Mouse (Mus musculus): ENCODE measurements around the gene Rtn4rl1.
A peak's percentile ranks its signal among the peaks of the same experiment; 100 is the strongest.
"Not testable (repeated sequence)": the region's sequence is repeated elsewhere in the genome, so short reads cannot be mapped to it uniquely, and the experiment has no call there.

The Rtn4rl1 gene

GRCm38 (mm10) chr11:75165441-75166192 lies 28.0 kb upstream of the Rtn4rl1 start:
- DNase-seq (ENCODE audit: low spot score) = no peak

- DNase-seq (ENCODE audit: low spot score) = no peak
These were observed 27.3 kb upstream of the Rtn4rl1 start for GRCm38 (mm10) chr11:75166193-75166842.

GRCm38 (mm10) chr11:75166861-75167642 lies 26.5 kb upstream of the Rtn4rl1 start:
- no peak for DNase-seq (ENCODE audit: low spot score)

DNA sequence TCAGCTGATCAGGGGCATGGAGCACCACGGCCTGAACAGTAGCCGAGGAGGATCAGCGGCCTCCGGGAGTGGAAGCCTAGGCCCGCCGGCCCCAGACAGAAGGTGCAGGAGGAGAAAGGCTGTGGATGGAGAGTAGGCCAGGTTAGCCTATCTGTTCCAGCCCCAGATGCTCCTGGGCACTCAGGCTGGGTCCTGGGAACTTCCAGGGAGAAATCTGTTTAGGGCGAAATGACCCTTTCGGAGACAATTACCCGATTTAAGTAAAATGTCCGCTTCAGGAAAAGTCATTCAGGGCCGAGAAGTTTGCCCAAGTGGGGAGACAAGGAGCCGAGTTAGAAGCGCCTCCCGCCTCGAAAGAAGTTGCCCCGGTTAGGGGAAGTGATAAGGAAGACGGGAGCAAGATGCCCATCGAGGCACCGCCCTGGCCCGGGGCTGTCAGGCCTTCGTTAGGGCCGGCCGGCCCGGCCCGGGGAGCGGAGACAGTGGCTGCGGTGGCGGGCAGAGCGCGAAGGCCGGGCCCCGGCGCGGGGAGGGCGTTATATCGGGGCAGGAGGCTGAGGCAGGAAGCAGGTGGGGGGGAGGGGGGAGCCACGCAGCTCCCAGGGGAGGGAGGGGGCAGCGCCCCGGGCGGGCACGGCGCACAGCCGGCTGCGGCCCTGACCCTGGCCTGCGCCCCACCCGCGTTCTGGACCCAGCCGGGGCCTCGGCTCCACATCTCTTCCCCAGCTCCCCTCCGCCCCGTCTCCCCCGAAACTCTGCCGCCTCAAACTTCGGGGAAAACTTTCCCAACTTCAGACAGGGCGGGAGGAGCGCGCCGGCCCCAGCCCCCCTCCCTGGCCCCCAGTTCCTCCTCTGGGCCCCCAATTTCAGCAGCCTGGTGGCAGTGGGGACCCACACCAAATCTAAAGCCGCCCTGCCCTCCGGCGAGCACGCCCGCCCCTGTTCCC lies 25.7 kb upstream of the Rtn4rl1 start:
- no peak for DNase-seq (ENCODE audit: low spot score)

- DNase-seq (ENCODE audit: low spot score) = no peak
These were observed 24.8 kb upstream of the Rtn4rl1 start for GRCm38 (mm10) chr11:75168590-75169361.

DNA sequence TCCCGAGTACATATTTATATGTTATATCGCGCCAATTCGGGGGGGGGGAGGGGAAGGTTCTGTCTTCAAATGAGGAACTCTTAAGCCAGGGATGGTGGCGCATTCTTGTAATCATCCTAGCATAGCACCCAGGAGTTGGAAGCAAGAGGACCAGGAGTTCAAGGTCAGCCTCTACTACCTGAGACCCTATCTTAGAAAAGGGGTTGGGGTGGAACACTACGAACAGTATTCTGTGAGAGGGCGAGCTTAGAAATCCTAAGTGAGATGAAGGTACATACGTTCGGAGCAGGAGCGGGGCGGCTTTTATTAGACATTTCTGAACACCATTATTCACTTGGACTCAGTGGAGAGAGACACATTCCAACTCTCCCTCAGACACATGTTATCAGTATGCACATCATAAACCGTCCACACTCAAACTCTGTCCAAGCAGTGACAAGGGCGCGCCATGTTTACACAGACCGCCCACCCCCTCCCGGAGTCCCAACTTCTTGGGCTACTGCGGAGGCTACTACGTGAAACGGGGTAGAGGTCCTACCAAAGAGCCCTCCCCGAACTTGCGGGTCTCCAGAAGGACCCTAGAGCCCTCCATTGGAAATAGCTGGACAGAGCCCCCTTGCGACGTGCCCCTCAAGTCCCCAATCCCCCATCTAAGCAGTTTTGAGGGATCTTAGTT lies 24.0 kb upstream of the Rtn4rl1 start, which contains the start of gene Hic1:
Gene Hic1 (minus strand): TSS at position 115 of the 676 bp plus-strand sequence.
- no peak for DNase-seq (ENCODE audit: low spot score)

DNA sequence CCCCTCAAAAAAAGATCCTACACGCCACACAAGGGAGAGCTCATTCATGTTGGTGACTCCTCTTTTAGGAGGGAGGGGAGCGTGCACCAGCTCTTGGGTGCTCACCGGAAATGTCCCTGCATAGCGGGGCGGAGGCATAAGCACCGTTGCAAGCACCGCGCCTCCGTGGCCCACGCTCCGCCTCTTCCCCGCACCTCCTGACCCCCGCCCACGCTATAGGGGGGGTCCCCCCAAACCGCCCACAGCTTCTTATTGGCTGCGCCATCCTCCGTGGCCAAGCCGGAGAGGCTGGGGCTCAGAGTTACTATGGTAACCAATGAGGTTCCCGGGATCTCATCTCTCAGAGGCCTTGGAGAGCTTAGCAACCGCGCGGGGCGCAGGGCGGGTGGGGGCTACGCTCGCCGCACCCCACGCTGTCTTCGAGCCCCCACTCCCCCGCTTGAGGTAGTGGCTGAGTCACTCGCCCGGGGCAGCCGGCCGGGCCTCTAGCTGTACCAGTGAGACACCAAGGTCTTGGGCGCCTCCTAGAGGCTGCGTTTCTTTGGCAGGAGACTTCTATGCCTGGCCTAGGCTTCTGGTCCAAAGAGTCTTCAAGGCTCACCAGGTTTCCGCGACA lies 23.3 kb upstream of the Rtn4rl1 start:
- peak; percentile 86 for DNase-seq (ENCODE audit: low spot score)

GRCm38 (mm10) chr11:75171186-75171865 lies 22.3 kb upstream of the Rtn4rl1 start:
- DNase-seq (ENCODE audit: low spot score) = no peak

- DNase-seq (ENCODE audit: low spot score) = peak; percentile 79
These were observed 21.2 kb upstream of the Rtn4rl1 start for GRCm38 (mm10) chr11:75172151-75173094.

DNA sequence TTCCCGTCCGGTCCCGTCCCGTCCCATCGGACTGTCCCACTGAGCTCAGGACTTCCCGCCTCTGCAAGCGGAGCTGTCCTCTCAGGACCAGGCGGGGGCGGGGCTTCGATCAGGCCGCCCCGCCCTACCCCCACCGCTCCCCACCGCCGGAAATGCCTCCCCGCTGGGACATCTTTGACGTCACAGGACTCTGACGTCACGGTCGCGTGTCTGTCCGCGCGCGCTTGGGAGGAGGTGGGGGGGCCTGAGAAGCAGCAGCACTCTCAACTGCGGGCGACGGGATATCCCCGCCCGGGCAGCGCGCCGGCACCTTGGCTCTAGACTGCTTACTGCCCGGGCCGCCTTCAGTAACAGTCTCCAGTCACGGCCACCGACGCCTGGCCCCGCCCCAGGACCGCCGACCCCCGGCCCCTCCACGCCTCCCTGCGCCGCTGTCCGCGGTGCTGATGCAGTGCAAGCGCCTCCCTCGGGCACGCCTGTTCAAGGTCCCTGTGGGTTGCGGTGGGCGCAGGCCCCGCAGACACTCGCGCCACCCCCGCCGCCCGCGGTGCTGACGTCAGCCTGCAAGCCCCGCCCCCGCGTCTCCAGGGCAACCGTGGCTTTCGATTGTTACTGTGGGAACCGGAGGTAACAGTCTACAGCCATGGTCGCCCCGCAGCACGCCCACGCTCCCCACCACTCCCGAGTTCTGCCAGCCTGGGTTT lies 20.3 kb upstream of the Rtn4rl1 start:
- peak; percentile 92 for DNase-seq (ENCODE audit: low spot score)

DNA sequence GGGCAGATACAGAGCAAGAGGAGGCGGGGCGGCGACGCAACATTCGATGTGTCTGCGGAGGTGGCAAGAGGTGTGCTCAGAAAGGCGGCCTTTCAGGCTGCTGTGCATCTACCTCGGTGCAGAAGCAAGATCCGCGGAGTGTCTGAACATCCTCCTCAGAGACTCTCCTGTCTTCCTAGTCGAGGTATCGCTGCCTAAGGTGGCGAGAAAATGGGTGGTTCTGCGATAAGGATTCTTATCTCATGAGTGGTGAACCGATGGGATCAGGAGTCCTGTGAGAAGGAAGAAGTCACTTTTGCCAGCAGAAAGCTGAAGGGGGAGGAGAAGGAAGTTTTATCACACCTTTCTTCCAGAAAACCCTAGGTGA lies 19.8 kb upstream of the Rtn4rl1 start:
- no peak for DNase-seq (ENCODE audit: low spot score)

GRCm38 (mm10) chr11:75174574-75174973 lies 19.0 kb upstream of the Rtn4rl1 start:
- DNase-seq (ENCODE audit: low spot score) = not testable (repeated sequence)

GRCm38 (mm10) chr11:75178011-75178410 lies 15.6 kb upstream of the Rtn4rl1 start:
- DNase-seq (ENCODE audit: low spot score) = no peak

DNA sequence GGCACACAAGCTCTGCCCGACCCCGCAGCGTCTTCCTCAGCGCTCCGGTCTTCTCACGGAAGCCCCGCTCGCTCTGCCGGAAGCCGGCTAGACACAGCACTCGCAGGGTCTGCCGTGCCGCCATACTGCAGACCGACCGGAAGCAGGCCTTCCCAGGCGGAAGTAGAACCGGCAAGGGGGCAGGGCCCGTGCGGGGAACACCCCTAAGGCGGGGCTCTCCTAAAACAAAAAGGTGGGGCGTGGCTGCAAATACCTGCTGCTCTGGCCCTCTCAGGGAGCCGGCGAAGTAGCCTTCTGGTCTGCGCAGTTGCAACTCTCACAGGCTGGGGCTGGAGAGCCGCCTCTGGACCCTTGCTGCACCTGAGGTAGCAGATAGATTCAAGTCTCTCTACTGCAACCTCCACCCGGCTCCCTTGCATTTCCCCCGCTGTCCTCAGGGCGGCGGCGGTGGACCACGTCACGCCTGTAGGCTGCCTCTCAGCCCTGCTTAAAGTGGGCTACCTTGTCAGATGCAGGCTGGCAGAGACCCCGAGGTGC lies 14.8 kb upstream of the Rtn4rl1 start, which contains the start of gene Ovca2:
Gene Ovca2 (minus strand): TSS at position 164 of the 537 bp plus-strand sequence.
- DNase-seq (ENCODE audit: low spot score) = peak; percentile 46

GRCm38 (mm10) chr11:75183917-75184570 lies 9.5 kb upstream of the Rtn4rl1 start:
- no peak for DNase-seq (ENCODE audit: low spot score)

GRCm38 (mm10) chr11:75184573-75184972 lies 9.0 kb upstream of the Rtn4rl1 start:
- no peak for DNase-seq (ENCODE audit: low spot score)
